Mouse (Mus musculus) A20 (cell line): ENCODE results near the gene Cnksr3.

Source experiments
- DNase-seq: peaks from one replicate; pipeline ENCODE4 v3.0.0-alpha.2; 2011; ENCODE audit warnings: low read depth, low spot score

Gene Cnksr3

DNA sequence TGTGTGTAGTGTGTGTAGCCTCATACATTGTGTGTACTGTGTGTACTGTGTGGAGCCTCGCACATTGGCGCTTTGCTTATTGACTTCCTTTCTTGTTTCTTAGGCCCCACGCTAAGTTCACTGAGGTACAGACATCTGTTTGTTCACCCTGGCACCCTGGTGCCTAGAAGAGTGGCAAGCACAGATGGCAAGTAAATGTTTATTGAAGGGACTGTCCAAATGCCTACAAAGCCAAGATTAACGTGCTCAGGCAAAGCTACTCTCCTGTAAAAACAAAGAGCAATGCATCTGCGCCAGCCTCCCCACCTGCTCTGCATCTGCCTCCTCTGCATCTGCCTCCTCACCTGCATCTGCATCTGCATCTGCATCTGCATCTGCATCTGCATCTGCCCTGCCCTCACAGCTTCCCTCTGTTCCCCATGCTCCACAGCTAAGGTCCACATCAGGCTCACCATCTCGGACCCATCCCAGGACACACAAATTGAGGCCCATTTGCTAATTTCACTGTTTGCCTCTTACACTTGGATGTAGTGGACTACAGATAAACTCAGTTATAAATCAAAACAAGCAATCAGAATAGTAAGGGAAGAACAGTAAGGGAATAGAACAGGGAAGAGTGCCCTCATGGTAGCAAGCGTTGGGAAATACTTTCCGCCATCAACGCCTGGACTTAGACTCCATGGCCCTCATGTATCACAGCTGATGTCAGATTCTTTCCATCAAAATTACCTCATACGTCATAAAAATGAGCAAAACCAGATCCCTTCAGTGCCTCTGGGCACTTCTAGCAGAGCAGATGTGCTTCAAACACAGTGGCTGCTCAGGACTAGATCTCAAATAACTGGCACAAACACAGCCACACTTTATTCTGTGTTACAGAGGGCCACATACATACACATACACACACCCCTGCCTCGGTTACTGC, 62.1 kb downstream of the Cnksr3 start:
- DNase-seq, result no peak

DNA sequence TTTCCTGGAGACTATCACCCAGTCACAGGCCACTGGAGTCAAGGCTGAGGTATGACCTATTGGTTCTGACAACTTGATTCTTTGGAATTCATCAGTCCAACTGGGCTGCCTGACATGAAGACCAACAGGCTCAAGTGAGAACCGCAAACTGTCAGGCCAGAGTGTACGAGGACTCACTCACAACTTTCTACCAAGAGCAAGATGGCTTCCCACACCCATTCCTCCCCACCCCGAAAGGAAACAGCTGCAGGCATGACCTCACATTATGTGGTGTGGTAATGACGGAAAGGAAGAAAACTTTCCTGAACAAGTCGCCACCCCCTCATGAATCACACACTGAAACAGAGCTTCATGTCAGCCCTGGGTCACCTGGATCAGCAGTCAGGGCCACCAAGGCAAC, 66.4 kb downstream of the Cnksr3 start:
- no peak for DNase-seq

GRCm38 (mm10) chr10:7144081-7144783, 67.8 kb downstream of the Cnksr3 start:
- DNase-seq, result no peak

DNA sequence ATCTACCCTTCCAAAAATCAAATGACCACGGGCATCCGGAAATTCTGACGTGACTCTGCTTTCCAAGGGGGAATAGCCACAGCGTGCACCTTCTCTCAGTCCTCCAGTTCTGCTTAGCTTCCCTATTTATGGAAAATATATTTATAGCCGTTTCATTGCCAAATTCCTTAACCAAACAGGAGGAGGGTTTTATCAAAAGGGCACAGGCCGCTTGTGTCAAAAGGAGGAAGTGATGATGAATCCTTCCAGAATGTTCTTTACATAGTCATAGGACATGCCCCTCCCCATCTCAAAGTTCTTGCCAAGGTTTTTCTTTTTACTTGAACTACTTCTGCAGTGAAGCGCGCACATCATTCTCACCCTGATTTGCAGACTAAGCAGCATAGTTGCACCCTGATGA, 69.8 kb downstream of the Cnksr3 start:
- DNase-seq, result no peak

- no peak for DNase-seq
Observed at GRCm38 (mm10) chr10:7140282-7140681, 71.8 kb downstream of the Cnksr3 start.

GRCm38 (mm10) chr10:7138049-7138448, 74.0 kb downstream of the Cnksr3 start:
- DNase-seq, result no peak

GRCm38 (mm10) chr10:7135751-7136150, 76.3 kb downstream of the Cnksr3 start:
- no peak for DNase-seq

DNA sequence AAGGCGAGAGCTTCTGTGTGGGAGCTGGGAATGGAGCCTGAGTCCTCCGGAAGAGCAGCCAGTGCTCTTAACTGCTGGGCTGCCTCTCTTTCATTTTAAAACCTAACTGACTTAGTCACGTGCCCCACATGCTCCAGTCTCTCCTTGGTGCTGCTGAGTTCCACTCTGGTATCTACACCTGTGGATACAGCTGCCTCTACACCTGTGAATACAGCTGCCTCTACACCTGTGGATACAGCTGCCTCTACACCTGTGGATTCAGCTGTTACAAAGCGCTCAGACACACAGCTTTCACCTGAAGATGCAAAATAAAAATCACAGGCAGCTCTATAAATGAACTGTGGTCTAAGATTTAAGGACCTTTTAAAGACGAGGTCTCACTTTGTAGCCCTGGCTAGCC, 79.0 kb downstream of the Cnksr3 start:
- DNase-seq, result no peak

DNA sequence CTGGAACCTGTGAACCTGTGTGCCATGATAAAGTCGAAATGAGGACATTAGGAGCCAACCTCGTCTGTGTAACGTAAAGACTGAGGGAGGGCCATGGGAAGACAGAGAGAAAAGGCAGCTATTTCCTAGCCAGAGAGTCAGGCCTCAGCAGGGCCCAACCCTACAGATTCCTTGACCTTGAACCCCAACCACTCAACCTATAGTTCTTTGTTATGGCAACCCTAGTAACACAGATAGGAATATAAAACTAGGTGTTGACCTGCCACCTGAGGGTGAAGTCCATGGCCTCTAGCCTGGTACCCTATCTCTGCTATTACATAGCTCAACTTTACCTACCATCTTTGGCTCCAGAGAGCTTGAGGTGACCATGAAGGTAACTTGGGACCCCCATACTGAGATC, 80.6 kb downstream of the Cnksr3 start:
- DNase-seq, result no peak

DNA sequence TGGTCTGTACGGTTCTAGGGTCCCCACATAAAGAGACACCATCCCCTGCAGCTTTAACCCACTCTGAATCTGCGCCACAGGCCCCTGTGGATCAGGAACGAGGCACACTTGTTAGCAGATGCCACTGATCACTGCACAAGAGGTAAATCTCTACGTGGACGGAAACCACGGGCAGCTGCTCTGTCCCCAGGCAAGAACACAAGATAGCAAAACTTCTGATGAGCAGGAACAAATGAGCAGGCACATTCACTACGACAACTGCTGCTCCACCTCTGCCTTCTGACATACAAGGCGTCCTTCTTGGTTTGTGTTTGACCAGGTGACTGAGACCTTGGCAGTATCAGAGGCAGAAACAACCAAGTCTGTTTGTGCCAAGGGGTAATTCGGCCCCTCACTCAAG, 84.2 kb downstream of the Cnksr3 start:
- DNase-seq, result no peak

DNA sequence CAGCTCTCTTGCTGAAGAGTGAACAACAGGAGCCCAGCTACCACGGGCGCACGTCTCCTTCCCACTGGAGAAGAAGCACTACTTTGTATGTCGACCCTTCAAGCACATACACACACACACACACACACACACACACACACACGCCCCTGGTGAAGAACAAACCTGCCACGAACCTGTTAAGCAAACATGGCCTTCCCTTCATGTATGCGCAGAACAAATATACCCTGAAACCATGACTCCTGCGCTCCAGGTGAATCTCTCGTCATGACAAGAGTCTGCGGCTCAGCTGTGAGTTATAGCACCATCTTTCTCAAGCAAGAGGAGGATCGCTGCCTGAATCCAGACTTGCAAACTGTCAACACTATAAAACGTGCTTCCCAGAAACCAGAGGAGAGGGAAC, 85.2 kb downstream of the Cnksr3 start:
- DNase-seq, result no peak

DNA sequence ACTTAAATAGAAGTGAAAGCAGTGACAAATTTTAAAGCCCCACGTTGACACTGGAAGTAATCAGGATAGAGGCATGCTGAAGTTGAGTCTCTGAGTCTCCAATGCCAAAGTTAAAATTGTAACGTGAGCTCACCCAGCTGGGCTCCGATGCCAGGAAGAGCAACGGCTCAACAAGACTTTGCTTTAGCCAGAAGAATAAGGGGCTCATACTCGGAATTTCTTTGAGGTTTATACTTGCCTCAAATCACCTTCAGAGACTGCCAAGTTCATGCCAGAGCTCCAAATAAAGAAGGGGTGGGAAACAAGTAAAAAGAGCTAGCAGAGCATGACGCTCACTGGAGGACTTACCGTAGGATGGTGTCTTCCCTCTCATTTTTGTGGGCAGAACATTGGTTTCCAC, 85.8 kb downstream of the Cnksr3 start:
- DNase-seq, result no peak

DNA sequence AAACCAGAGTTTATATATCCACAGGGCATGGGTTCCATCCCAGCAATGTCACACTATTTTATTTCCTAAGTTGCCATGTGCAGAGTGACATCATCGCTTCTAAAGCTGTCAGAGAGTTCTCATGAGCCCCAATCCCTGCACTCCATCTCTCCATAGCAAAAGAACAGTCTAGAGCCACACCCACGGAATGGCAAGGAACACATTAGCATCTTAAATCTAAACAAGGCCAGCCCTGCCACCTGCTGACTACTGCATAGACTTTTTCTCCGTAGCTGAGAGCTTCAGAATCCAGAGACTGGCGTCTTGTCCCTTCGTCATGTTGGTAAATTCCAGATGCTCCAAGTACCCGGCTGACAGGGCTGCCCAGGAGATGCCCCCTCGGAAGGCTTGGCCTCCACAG, 87.0 kb downstream of the Cnksr3 start:
- DNase-seq, result no peak

DNA sequence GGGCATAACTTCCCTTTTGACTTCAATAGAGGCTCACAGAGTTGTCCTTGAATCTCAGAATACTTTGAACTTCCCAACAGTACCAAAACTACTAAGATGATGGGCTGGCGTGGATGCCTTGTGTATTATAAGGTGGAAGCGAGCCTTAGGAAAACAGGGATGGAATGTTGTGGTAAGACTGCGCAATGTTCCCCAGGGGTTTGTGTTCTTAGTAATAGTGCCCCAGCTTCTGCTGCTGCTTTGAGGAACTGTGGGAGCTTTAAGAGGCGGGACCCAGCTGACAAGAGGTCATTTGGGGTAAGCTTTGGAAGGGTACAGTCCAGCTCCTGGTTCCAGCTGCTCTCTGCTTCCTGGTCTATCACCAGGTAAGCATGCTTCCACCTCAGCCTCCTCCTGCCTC, 89.7 kb downstream of the Cnksr3 start:
- DNase-seq, result no peak

- DNase-seq, result no peak
Observed at GRCm38 (mm10) chr10:7120206-7120605, 91.8 kb downstream of the Cnksr3 start.

- DNase-seq, result no peak
Observed at GRCm38 (mm10) chr10:7118258-7119077, 93.6 kb downstream of the Cnksr3 start.

GRCm38 (mm10) chr10:7117785-7118184, 94.3 kb downstream of the Cnksr3 start:
- no peak for DNase-seq

- DNase-seq, result no peak
Observed at GRCm38 (mm10) chr10:7114796-7115195, 97.2 kb downstream of the Cnksr3 start.

DNA sequence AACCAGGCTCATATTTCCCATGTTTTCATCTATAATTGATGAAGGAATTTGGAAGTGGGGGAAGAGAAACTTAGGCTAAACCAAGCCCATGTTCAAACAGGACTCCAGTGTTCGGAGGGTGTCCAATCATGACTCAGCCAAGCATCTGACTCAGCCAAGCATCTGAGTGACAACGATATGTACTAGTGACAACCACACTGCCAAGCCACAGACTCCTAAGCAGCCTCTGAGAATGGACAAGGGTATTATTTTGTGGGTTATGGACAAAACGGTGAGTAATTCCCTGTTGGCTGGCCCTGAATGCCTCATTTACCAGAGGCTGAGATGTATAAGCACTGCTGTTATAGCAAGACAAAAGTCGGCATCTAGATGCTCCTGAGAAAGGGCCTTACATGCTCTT, 98.3 kb downstream of the Cnksr3 start:
- DNase-seq, result no peak

- no peak for DNase-seq
Observed at GRCm38 (mm10) chr10:7113144-7113543, 98.9 kb downstream of the Cnksr3 start.

- no peak for DNase-seq
Observed at GRCm38 (mm10) chr10:7111462-7112000, 100.5 kb downstream of the Cnksr3 start.

- no peak for DNase-seq
Observed at GRCm38 (mm10) chr10:7103872-7104271, 108.2 kb downstream of the Cnksr3 start.
